9 mouse cellular contexts compared by ENCODE assay signal in the genomic region with DNA sequence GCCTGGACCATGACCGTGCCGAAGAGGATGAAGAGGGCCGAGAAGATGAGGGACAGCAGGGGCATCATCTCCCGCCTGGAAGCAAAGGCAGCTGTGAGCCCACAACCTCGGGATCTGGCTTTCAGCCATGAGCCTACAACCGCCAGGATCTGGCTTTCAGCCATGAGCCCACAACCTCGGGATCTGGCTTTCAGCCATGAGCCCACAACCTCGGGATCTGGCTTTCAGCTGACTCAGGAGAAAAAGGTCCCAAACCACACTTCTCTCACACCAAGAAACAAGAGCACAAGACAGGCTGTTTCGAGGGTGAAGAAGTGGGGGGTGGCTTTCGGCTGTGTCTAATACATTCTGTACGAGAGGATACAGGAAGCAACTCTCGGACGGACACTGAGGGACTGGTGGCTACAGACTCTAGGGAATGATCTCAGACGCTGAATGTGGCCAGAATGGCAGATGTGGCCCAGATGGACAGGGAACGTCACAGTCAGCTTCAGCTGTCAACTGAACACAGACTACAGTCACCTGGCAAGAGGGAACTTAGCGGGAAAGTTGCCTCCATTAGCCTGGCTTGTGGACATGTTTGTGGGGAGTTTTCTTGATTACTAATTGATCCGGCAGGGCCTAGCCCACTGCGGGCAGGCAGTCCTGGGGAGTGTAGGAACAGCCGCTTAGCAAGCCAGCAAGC. TPM values are rescaled to one million over a fixed set of nuclear protein-coding genes. Genes with fewer than 3 reads are reported as not detected.
A peak's percentile ranks its signal among the peaks of the same experiment; 100 is the strongest.
DNase-seq lines count a peak whose midpoint lies in the region; ATAC-seq and TF ChIP-seq lines count a peak whose summit lies in the region.
"Had no signal": no experiment of that assay in that cellular context is flagged by ENCODE, and none has a peak within 500 bp of the region (broad histone marks: within the 10 kb centered on the region; RNA-seq: fewer than 3 reads in every experiment).

No protein-coding gene starts in this region.

- no peak overlapping the region for H3K4me3 ChIP-seq in forebrain, embryonic 12.5 days (replicated peaks)
- H3K4me3 ChIP-seq in forebrain, embryonic 11.5 days (ENCODE audit: low read depth, low read length): no peak overlapping the region
- no peak overlapping the region for H3K4me3 ChIP-seq in thymus, adult 2 months (ENCODE audit: control insufficient read depth, insufficient read depth, low read length)
- no peak overlapping the region for H3K4me3 ChIP-seq in hindbrain, postnatal 0 days (ENCODE audit: low read length)
- H3K4me3 ChIP-seq in liver, embryonic 16.5 days (ENCODE audit: low read depth, low read length): peak overlapping the region; percentile 53

- peaks cover 94% of the 10 kb centered on the region for H3K36me3 ChIP-seq in forebrain, embryonic 12.5 days (replicated peaks)
- peaks cover 3% of the 10 kb centered on the region; the same call in 1 of the 2 replicates for H3K36me3 ChIP-seq in forebrain, embryonic 11.5 days (ENCODE audit: control insufficient read depth, insufficient read depth, low read length)
- H3K36me3 ChIP-seq in thymus, adult 2 months (ENCODE audit: control insufficient read depth, insufficient read depth, low read length): peaks cover 49% of the 10 kb centered on the region
- peaks cover 60% of the 10 kb centered on the region for H3K36me3 ChIP-seq in hindbrain, postnatal 0 days (ENCODE audit: insufficient read depth, low read length)
- peaks cover 34% of the 10 kb centered on the region for H3K36me3 ChIP-seq in liver, embryonic 16.5 days (ENCODE audit: control insufficient read depth, insufficient read depth)

- H3K4me2 ChIP-seq in forebrain, embryonic 12.5 days: no peak overlapping the region
- no peak overlapping the region for H3K4me2 ChIP-seq in forebrain, embryonic 11.5 days (ENCODE audit: low read depth, low read length, severe bottlenecking)
- H3K4me2 ChIP-seq in hindbrain, postnatal 0 days (ENCODE audit: low read depth, low read length): 0 out of 2 replicates have a peak overlapping the region, but pooled peaks have one; percentile 29
- peak overlapping the region; percentile 63 for H3K4me2 ChIP-seq in liver, embryonic 16.5 days (ENCODE audit: low read depth, low read length)

- no peak overlapping the region for H3K9ac ChIP-seq in forebrain, embryonic 12.5 days
- H3K9ac ChIP-seq in forebrain, embryonic 11.5 days (ENCODE audit: low read length): no peak overlapping the region
- H3K9ac ChIP-seq in hindbrain, postnatal 0 days (replicated peaks; ENCODE audit: low read length): no peak overlapping the region
- peak overlapping the region; percentile 59 for H3K9ac ChIP-seq in liver, embryonic 16.5 days (ENCODE audit: low read depth, low read length)

- TF ChIP-seq POLR2A in thymus, adult 2 months (IDR thresholded peaks at IDR 0.05; ENCODE audit: control insufficient read depth, extremely low read depth, insufficient read depth, low read length, poor library complexity): no peak

- ATAC-seq in forebrain, embryonic 12.5 days (ENCODE audit: low FRiP score): no peak
- ATAC-seq in forebrain, embryonic 11.5 days (replicated peaks; ENCODE audit: low FRiP score): no peak
- peak; percentile 76 for ATAC-seq in hindbrain, postnatal 0 days
- ATAC-seq in liver, embryonic 16.5 days (ENCODE audit: low read depth): no peak
- ATAC-seq in monocyte, adult 5-6 weeks (replicated peaks; ENCODE audit: insufficient number of reproducible peaks, low FRiP score, low TSS enrichment, poor library complexity, severe bottlenecking): no peak

- 80% methylated on average over 19 of the region's 19 CpGs for WGBS in forebrain, embryonic 12.5 days
- 87% methylated on average over 19 of the region's 19 CpGs for WGBS in forebrain, embryonic 11.5 days
- 83% methylated on average over 19 of the region's 19 CpGs for WGBS in thymus, adult 2 months
- WGBS in hindbrain, postnatal 0 days: 24% methylated on average over 19 of the region's 19 CpGs
- 59% methylated on average over 19 of the region's 19 CpGs for WGBS in liver, embryonic 16.5 days (ENCODE audit: insufficient replicate concordance)

- H3K27me3 ChIP-seq in forebrain, embryonic 12.5 days: no peaks in the 10 kb centered on the region
- H3K27me3 ChIP-seq in forebrain, embryonic 11.5 days (ENCODE audit: control insufficient read depth, insufficient read depth, low read length): no peaks in the 10 kb centered on the region
- H3K27me3 ChIP-seq in thymus, adult 2 months (ENCODE audit: control insufficient read depth, insufficient read depth, low read length): no peaks in the 10 kb centered on the region
- no peaks in the 10 kb centered on the region for H3K27me3 ChIP-seq in hindbrain, postnatal 0 days (ENCODE audit: insufficient read depth, low read length)
- no peaks in the 10 kb centered on the region for H3K27me3 ChIP-seq in liver, embryonic 16.5 days (ENCODE audit: control insufficient read depth, insufficient read depth, low read depth, low read length)

- DNase-seq in forebrain, embryonic 11.5 days (ENCODE audit: low spot score): no peak
- no peak for DNase-seq in thymus, adult 2 months
- DNase-seq in thymus, postnatal 25 days: no peak
- peak; percentile 88 for DNase-seq in hindbrain, postnatal 0 days (ENCODE audit: low spot score)
- no peak for DNase-seq in thymus, adult 18-20 months

- no peak for TF ChIP-seq CTCF in thymus, adult 2 months (IDR thresholded peaks at IDR 0.05; ENCODE audit: borderline replicate concordance, control insufficient read depth, extremely low read depth, insufficient read depth, low read length, poor library complexity)
- no peak for TF ChIP-seq CTCF in hindbrain, postnatal 0 days (IDR thresholded peaks at IDR 0.05; ENCODE audit: low read depth)

- peak overlapping the region; percentile 70 for H3K27ac ChIP-seq in forebrain, embryonic 12.5 days
- H3K27ac ChIP-seq in forebrain, embryonic 11.5 days (ENCODE audit: low read depth, low read length): no peak overlapping the region
- peak overlapping the region; percentile 19; the same call in 1 of the 2 replicates for H3K27ac ChIP-seq in thymus, adult 2 months (ENCODE audit: control insufficient read depth, insufficient read depth, low read length)
- H3K27ac ChIP-seq in hindbrain, postnatal 0 days: peak overlapping the region; percentile 77
- peak overlapping the region; percentile 88 for H3K27ac ChIP-seq in liver, embryonic 16.5 days (ENCODE audit: low read length)

- no peaks in the 10 kb centered on the region for H3K9me3 ChIP-seq in forebrain, embryonic 12.5 days
- no peaks in the 10 kb centered on the region for H3K9me3 ChIP-seq in forebrain, embryonic 11.5 days (ENCODE audit: control insufficient read depth, low read length)
- H3K9me3 ChIP-seq in hindbrain, postnatal 0 days (ENCODE audit: low read length): no peaks in the 10 kb centered on the region
- H3K9me3 ChIP-seq in liver, embryonic 16.5 days (replicated peaks; ENCODE audit: control insufficient read depth, low read length): no peaks in the 10 kb centered on the region

- no peaks in the 10 kb centered on the region; the same call in 1 of the 2 replicates for H3K4me1 ChIP-seq in forebrain, embryonic 12.5 days
- no peaks in the 10 kb centered on the region for H3K4me1 ChIP-seq in forebrain, embryonic 11.5 days (replicated peaks; ENCODE audit: control insufficient read depth, insufficient read depth, low read length)
- no peaks in the 10 kb centered on the region for H3K4me1 ChIP-seq in thymus, adult 2 months (replicated peaks; ENCODE audit: control insufficient read depth, insufficient read depth, low read length)
- H3K4me1 ChIP-seq in hindbrain, postnatal 0 days (ENCODE audit: insufficient read depth, low read length): no peaks in the 10 kb centered on the region; the same call in 1 of the 2 replicates
- peaks cover 60% of the 10 kb centered on the region for H3K4me1 ChIP-seq in liver, embryonic 16.5 days (ENCODE audit: control insufficient read depth, low read depth, low read length)

RNA-seq across cellular contexts. Expression of a gene that starts 20.3 kb away (rescaled TPM):
- polyA plus RNA-seq in forebrain, embryonic 12.5 days (2016; fragmentation: Nextera tagmentation; extraction: Ambion mirVana): not detected in 2 replicates
- polyA plus RNA-seq in forebrain, embryonic 11.5 days (2014; fragmentation: Nextera tagmentation; extraction: Ambion mirVana): not detected in 2 replicates
- 0.18 and 0.92 TPM in 2 replicates for polyA plus RNA-seq in thymus, adult 2 months (2012; rRNA removed)
- 0.72 TPM in 1 of 2 replicates, not detected in the other for total RNA-seq in hindbrain, postnatal 0 days (2014; rRNA removed)
- polyA plus RNA-seq in hindbrain, postnatal 0 days (2015; fragmentation: Nextera tagmentation; extraction: Ambion mirVana): 0.60 and 0.62 TPM in 2 replicates
- 25.9 and 28.3 TPM in 2 replicates for polyA plus RNA-seq in liver, embryonic 16.5 days (2015; fragmentation: Nextera tagmentation; extraction: Ambion mirVana)
- not detected in 3 replicates for total RNA-seq in monocyte, adult 5-6 weeks (2017)

RNA-seq across cellular contexts. Expression of a gene that starts 23.9 kb away (rescaled TPM):
- polyA plus RNA-seq in forebrain, embryonic 12.5 days (2016; fragmentation: Nextera tagmentation; extraction: Ambion mirVana): 6.5 and 6.7 TPM in 2 replicates
- polyA plus RNA-seq in forebrain, embryonic 11.5 days (2014; fragmentation: Nextera tagmentation; extraction: Ambion mirVana): 4.2 and 4.3 TPM in 2 replicates
- 11.8 and 11.9 TPM in 2 replicates for polyA plus RNA-seq in thymus, adult 2 months (2012; rRNA removed)
- 17.5 and 21.0 TPM in 2 replicates for total RNA-seq in hindbrain, postnatal 0 days (2014; rRNA removed)
- polyA plus RNA-seq in hindbrain, postnatal 0 days (2015; fragmentation: Nextera tagmentation; extraction: Ambion mirVana): 6.1 and 6.8 TPM in 2 replicates
- 2.5 and 2.6 TPM in 2 replicates for polyA plus RNA-seq in liver, embryonic 16.5 days (2015; fragmentation: Nextera tagmentation; extraction: Ambion mirVana)
- 5.1 to 7.6 TPM (median 6.4 TPM) in 3 replicates for total RNA-seq in monocyte, adult 5-6 weeks (2017)

RNA-seq across cellular contexts. Expression of a gene that starts 26.6 kb away (rescaled TPM):
- polyA plus RNA-seq in forebrain, embryonic 12.5 days (2016; fragmentation: Nextera tagmentation; extraction: Ambion mirVana): 20.1 and 20.4 TPM in 2 replicates
- 20.4 and 21.2 TPM in 2 replicates for polyA plus RNA-seq in forebrain, embryonic 11.5 days (2014; fragmentation: Nextera tagmentation; extraction: Ambion mirVana)
- 16.0 and 16.9 TPM in 2 replicates for polyA plus RNA-seq in thymus, adult 2 months (2012; rRNA removed)
- total RNA-seq in hindbrain, postnatal 0 days (2014; rRNA removed): 25.9 and 29.1 TPM in 2 replicates
- 17.9 and 20.3 TPM in 2 replicates for polyA plus RNA-seq in hindbrain, postnatal 0 days (2015; fragmentation: Nextera tagmentation; extraction: Ambion mirVana)
- polyA plus RNA-seq in liver, embryonic 16.5 days (2015; fragmentation: Nextera tagmentation; extraction: Ambion mirVana): 9.5 and 10.4 TPM in 2 replicates
- 23.4 to 41.6 TPM (median 39.5 TPM) in 3 replicates for total RNA-seq in monocyte, adult 5-6 weeks (2017)

RNA-seq across cellular contexts. Expression of a gene that starts 43.6 kb away (rescaled TPM):
- polyA plus RNA-seq in forebrain, embryonic 12.5 days (2016; fragmentation: Nextera tagmentation; extraction: Ambion mirVana): 22.8 and 25.3 TPM in 2 replicates
- 22.6 and 24.2 TPM in 2 replicates for polyA plus RNA-seq in forebrain, embryonic 11.5 days (2014; fragmentation: Nextera tagmentation; extraction: Ambion mirVana)
- 15.6 and 25.5 TPM in 2 replicates for polyA plus RNA-seq in thymus, adult 2 months (2012; rRNA removed)
- total RNA-seq in hindbrain, postnatal 0 days (2014; rRNA removed): 20.9 and 31.5 TPM in 2 replicates
- polyA plus RNA-seq in hindbrain, postnatal 0 days (2015; fragmentation: Nextera tagmentation; extraction: Ambion mirVana): 12.1 and 12.5 TPM in 2 replicates
- 13.9 and 14.5 TPM in 2 replicates for polyA plus RNA-seq in liver, embryonic 16.5 days (2015; fragmentation: Nextera tagmentation; extraction: Ambion mirVana)
- total RNA-seq in monocyte, adult 5-6 weeks (2017): 31.1 to 45.0 TPM (median 34.8 TPM) in 3 replicates

RNA-seq across cellular contexts. Expression of a gene that starts 59.1 kb away (rescaled TPM):
- polyA plus RNA-seq in forebrain, embryonic 12.5 days (2016; fragmentation: Nextera tagmentation; extraction: Ambion mirVana): not detected in 2 replicates
- not detected in 2 replicates for polyA plus RNA-seq in forebrain, embryonic 11.5 days (2014; fragmentation: Nextera tagmentation; extraction: Ambion mirVana)
- polyA plus RNA-seq in thymus, adult 2 months (2012; rRNA removed): 0.46 and 2.1 TPM in 2 replicates
- total RNA-seq in hindbrain, postnatal 0 days (2014; rRNA removed): not detected in 2 replicates
- 0.23 and 0.26 TPM in 2 replicates for polyA plus RNA-seq in hindbrain, postnatal 0 days (2015; fragmentation: Nextera tagmentation; extraction: Ambion mirVana)
- polyA plus RNA-seq in liver, embryonic 16.5 days (2015; fragmentation: Nextera tagmentation; extraction: Ambion mirVana): 1.8 and 13.9 TPM in 2 replicates
- not detected in 3 replicates for total RNA-seq in monocyte, adult 5-6 weeks (2017)
- total RNA-seq: gastrocnemius, postnatal 4 days had no signal

Comparison
In these comparisons a context has a peak if more than half of its experiments do, and no peak if none do; other contexts are left out.
1. H3K4me2 ChIP-seq: peak in hindbrain, postnatal 0 days (single experiment) and liver, embryonic 16.5 days (single experiment); none in forebrain, embryonic 12.5 days (single experiment) and forebrain, embryonic 11.5 days (single experiment).
2. RNA of a gene that starts 20.3 kb away (polyA plus RNA-seq): 25.9 to 28.3 TPM in liver, embryonic 16.5 days; 0.60 to 0.62 TPM in hindbrain, postnatal 0 days, 0.18 to 0.92 TPM in thymus, adult 2 months, not detected in forebrain, embryonic 12.5 days and not detected in forebrain, embryonic 11.5 days; every median in the first group is over 10 times any median in the second.